Comparison of ENCODE assay signal across 29 mouse cellular contexts in the genomic region with DNA sequence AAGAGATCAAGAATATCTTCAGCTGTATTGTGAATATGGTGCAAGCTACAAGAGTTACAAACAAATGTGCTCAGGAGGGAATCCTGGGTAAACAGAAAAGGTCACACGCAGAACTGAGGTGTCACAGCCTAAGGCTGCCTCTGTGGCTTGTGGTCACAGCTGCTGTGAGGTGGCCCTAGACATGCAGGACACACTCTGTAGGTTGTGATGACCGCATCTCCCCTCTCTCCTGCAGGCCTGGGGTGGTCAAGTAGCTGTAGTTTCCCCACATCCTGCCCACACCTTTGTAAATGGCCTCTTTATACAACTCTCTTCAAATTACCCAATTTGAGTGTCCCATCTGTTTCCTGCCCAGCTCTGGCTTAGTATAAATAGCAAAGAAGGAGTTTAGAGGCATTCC.
DNase-seq lines count a peak whose midpoint lies in the region; ATAC-seq lines count a peak whose summit lies in the region.
"Had no signal": no experiment of that assay in that cellular context is flagged by ENCODE, and none has a peak within 500 bp of the region (broad histone marks: within the 10 kb centered on the region; RNA-seq: fewer than 3 reads in every experiment).

No protein-coding gene starts in this region.

- H3K9ac ChIP-seq in midbrain, embryonic 16.5 days (ENCODE audit: low read depth, low read length), result no peak overlapping the region
- H3K9ac ChIP-seq: embryonic facial prominence, embryonic 12.5 days; heart, embryonic 12.5 days; intestine, embryonic 15.5 days; liver, embryonic 15.5 days; midbrain, embryonic 13.5 days; neural tube, embryonic 12.5 days had no signal

- no peak overlapping the region for H3K4me2 ChIP-seq in midbrain, embryonic 16.5 days (ENCODE audit: low read length)
- H3K4me2 ChIP-seq: embryonic facial prominence, embryonic 12.5 days; heart, embryonic 12.5 days; intestine, embryonic 15.5 days; liver, embryonic 15.5 days; midbrain, embryonic 13.5 days; neural tube, embryonic 12.5 days had no signal

- H3K9me3 ChIP-seq in midbrain, embryonic 16.5 days (replicated peaks; ENCODE audit: control insufficient read depth, low read length, poor library complexity, severe bottlenecking), result no peaks in the 10 kb centered on the region
- H3K9me3 ChIP-seq: embryonic facial prominence, embryonic 12.5 days; heart, embryonic 12.5 days; intestine, embryonic 15.5 days; liver, embryonic 15.5 days; midbrain, embryonic 13.5 days; neural tube, embryonic 12.5 days had no signal

- intact Hi-C loops in heart, postnatal 10 days (cut with DNase I), result no loop called here

- peak; percentile 76 for DNase-seq in heart, adult 11 months
- DNase-seq in heart, postnatal 10 days, result no peak
- DNase-seq in cerebellum, postnatal 10 days, result no peak
- DNase-seq in spleen, adult 18-20 months, result no peak
- DNase-seq: adrenal gland, adult 2 months; adrenal gland, postnatal 36 days; cerebellum, adult 18-20 months; cerebellum, postnatal 36 days; embryo, embryonic 11 days; gastrocnemius, postnatal 25 days; heart, adult 2 months; kidney, postnatal 14 days; layer of hippocampus, adult 9-11 months; liver; lung, postnatal 36 days; right cerebral cortex, adult 18-20 months; right cerebral cortex, postnatal 4 days; thymus, postnatal 4 days had no signal

- H3K4me1 ChIP-seq in midbrain, embryonic 16.5 days (ENCODE audit: control insufficient read depth, insufficient read depth, low read length), result peaks cover 5% of the 10 kb centered on the region
- H3K4me1 ChIP-seq: embryonic facial prominence, embryonic 12.5 days; heart, embryonic 12.5 days; intestine, embryonic 15.5 days; neural tube, embryonic 12.5 days had no signal

- WGBS in midbrain, embryonic 16.5 days, result 83% methylated on average over 2 of the region's 2 CpGs

- no peak overlapping the region for H3K27ac ChIP-seq in midbrain, embryonic 16.5 days (ENCODE audit: low read length)
- H3K27ac ChIP-seq: embryonic facial prominence, embryonic 12.5 days; heart, adult 2 months; intestine, embryonic 15.5 days; midbrain, embryonic 13.5 days; neural tube, embryonic 12.5 days had no signal

- no peaks in the 10 kb centered on the region for H3K27me3 ChIP-seq in midbrain, embryonic 16.5 days (ENCODE audit: control insufficient read depth, insufficient read depth, low read depth, low read length)
- H3K27me3 ChIP-seq: embryonic facial prominence, embryonic 12.5 days; intestine, embryonic 15.5 days; liver, embryonic 15.5 days; midbrain, embryonic 13.5 days; neural tube, embryonic 12.5 days had no signal

- ATAC-seq in activated CD4-positive, CD25-positive, alpha-beta regulatory T cell, adult 4 months, result peak; percentile 38
- peak; percentile 69 for ATAC-seq in megakaryocyte, adult 5-6 weeks (ENCODE audit: poor library complexity, severe bottlenecking)
- ATAC-seq in midbrain, embryonic 16.5 days, result no peak
- ATAC-seq: forebrain, embryonic 14.5 days; hindbrain, embryonic 16.5 days; intestine, embryonic 15.5 days; midbrain, embryonic 13.5 days had no signal

- no peaks in the 10 kb centered on the region for H3K36me3 ChIP-seq in midbrain, embryonic 16.5 days (ENCODE audit: control insufficient read depth, insufficient read depth, low read length)
- H3K36me3 ChIP-seq: embryonic facial prominence, embryonic 12.5 days; heart, embryonic 12.5 days; intestine, embryonic 15.5 days; liver, embryonic 15.5 days; midbrain, embryonic 13.5 days; neural tube, embryonic 12.5 days had no signal

- H3K4me3 ChIP-seq in midbrain, embryonic 16.5 days (ENCODE audit: low read depth, low read length), result no peak overlapping the region
- H3K4me3 ChIP-seq: embryonic facial prominence, embryonic 12.5 days; heart, adult 2 months; heart, embryonic 12.5 days; intestine, embryonic 15.5 days; liver, embryonic 15.5 days; midbrain, embryonic 13.5 days; neural tube, embryonic 12.5 days had no signal
